Mouse (Mus musculus) liver, embryonic 14.5 days (tissue): ENCODE results near the gene Zfp60.

Experiments
- CTCF ChIP-seq: IDR thresholded peaks from 2 replicates; pipeline ENCODE4 v1.5.1; 2016; ENCODE audit warnings: antibody characterized with exemption, low read depth, control low read depth
- EP300 ChIP-seq: IDR thresholded peaks from 2 replicates; pipeline ENCODE4 v1.6.1; 2016; ENCODE audit warnings: antibody characterized with exemption, low read depth

DNA sequence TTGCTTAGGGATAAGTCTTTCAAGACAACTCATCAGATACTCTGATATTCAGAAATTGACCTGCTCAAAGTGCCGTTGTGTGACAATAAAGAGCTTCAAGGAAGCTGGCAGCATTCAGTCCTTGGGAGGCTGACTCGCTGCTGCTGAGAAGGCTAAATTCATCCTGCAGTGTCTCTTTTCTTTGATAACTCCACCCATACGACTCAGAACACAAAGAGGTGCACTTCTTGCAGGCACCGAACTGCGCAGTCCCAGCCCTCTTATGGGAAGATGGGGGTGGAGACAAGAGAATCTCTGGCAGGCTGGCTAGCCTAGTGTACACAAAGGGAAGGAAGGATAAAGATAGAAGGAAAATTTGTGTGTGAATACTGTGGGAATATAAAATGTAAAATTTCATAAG lies 4.3 kb downstream of the Zfp60 start:
- TF ChIP-seq CTCF (no peak), EP300 (no peak)
